Mouse (Mus musculus) liver, adult 2 months (tissue): ENCODE data around the gene Zfr2. TPM values are rescaled to one million over a fixed set of nuclear protein-coding genes. Genes with fewer than 3 reads are reported as not detected.

Experiments
- DNase-seq: peaks from one replicate; pipeline ENCODE4 v3.0.0-alpha.2; 2011; ENCODE audit warnings: low read depth, low spot score; ENCODE audit errors: extremely low read depth
- H3K27ac ChIP-seq: fragments of 200-500 bp; replicated peaks from 2 replicates; pipeline ENCODE4 v1.5.1; 2012; ENCODE audit warnings: low read depth, mild to moderate bottlenecking, control low read depth, inconsistent platforms, low read length; ENCODE audit not compliant: insufficient read depth
- H3K27me3 ChIP-seq: fragments of 200-500 bp; 2 replicates; pipeline ENCODE4 v1.6.1; 2012; ENCODE audit warnings: mild to moderate bottlenecking, moderate library complexity, low read length, inconsistent platforms; ENCODE audit not compliant: control insufficient read depth, insufficient read depth
- H3K36me3 ChIP-seq: fragments of 200-500 bp; 2 replicates; pipeline ENCODE4 v1.6.1; 2012; ENCODE audit warnings: low read length, inconsistent platforms; ENCODE audit not compliant: control insufficient read depth, insufficient read depth
- H3K4me1 ChIP-seq: fragments of 200-500 bp; 2 replicates; pipeline ENCODE4 v1.6.1; 2011; ENCODE audit warnings: low read length; ENCODE audit not compliant: control insufficient read depth, insufficient read depth
- H3K4me3 ChIP-seq: fragments of 200-500 bp; 2 replicates; pipeline ENCODE4 v1.5.1; 2011; ENCODE audit warnings: low read depth, mild to moderate bottlenecking, control low read depth, low read length, moderate library complexity; ENCODE audit not compliant: insufficient read depth
- H3K79me2 ChIP-seq: fragments of 200-500 bp; 2 replicates; pipeline ENCODE4 v1.6.1; 2012; ENCODE audit warnings: inconsistent platforms, mild to moderate bottlenecking, low read length, moderate library complexity; ENCODE audit not compliant: control insufficient read depth, insufficient read depth
- H3K9ac ChIP-seq: fragments of 200-500 bp; 2 replicates; pipeline ENCODE4 v1.6.1; 2012; ENCODE audit warnings: low read depth, mild to moderate bottlenecking, control low read depth, inconsistent platforms, low read length
- CTCF ChIP-seq: fragments of 200-500 bp; IDR thresholded peaks from 2 replicates; pipeline ENCODE4 v1.5.1; 2011; ENCODE audit warnings: low read depth, low read length, control low read depth
- POLR2A ChIP-seq: fragments of 200-500 bp; IDR thresholded peaks from 2 replicates; pipeline ENCODE4 v1.6.1; 2011; ENCODE audit warnings: low read length, control low read depth; ENCODE audit not compliant: insufficient read depth; ENCODE audit errors: extremely low read depth
- WGBS: fragments of 180-500 bp; shearing (Covaris S2); methylation state at CpG from one replicate; pipeline ENCODE4 v1.1.7; 2018; 5-methylcytosine and 5-hydroxymethylcytosine counted together
- polyA plus RNA-seq: library from polyadenylated mRNA; depleted of rRNA; stranded (reverse); fragments of >200 nt; gene quantifications from 2 replicates; pipeline ENCODE4 v1.2.3, GENCODE M21; 2012; rRNA removed
- total RNA-seq: library from RNA; depleted of rRNA; stranded (reverse); fragments of >200 nt; gene quantifications from 2 replicates; pipeline ENCODE4 v1.2.3, GENCODE M21; 2014; rRNA removed

Gene Zfr2
- 0.27 and 0.74 TPM in 2 replicates for total RNA-seq
- polyA plus RNA-seq = 0.15 and 1.6 TPM in 2 replicates

GRCm38 (mm10) chr10:81232580-81233225, at the start of gene Zfr2:
Zfr2 (plus strand) TSS chr10:81233155.
- H3K36me3 ChIP-seq = no peaks in the 10 kb centered on the region
- 5% methylated on average over 29 of the region's 29 CpGs for WGBS
- peak within 1 kb of the TSS; percentile 84 for H3K27ac ChIP-seq
- TF ChIP-seq CTCF = no peak
- peak; percentile 74 for TF ChIP-seq POLR2A
- peak; percentile 84 for DNase-seq
- H3K4me3 ChIP-seq = peak within 1 kb of the TSS; percentile 72
- H3K79me2 ChIP-seq = no peaks in the 10 kb centered on the region
- H3K9ac ChIP-seq = peak within 1 kb of the TSS; percentile 85
- H3K27me3 ChIP-seq = peaks cover 4% of the 10 kb centered on the region; the same call in 1 of the 2 replicates
- peaks cover 13% of the 10 kb centered on the region for H3K4me1 ChIP-seq

- Histone ChIP-seq H3K4me1 (peaks cover 9% of the 10 kb centered on the region), H3K79me2 (peaks cover 9% of the 10 kb centered on the region; the same call in 1 of the 2 replicates), H3K27ac (peak within 1 kb of the TSS; percentile 64), H3K27me3 (no peaks in the 10 kb centered on the region), H3K9ac (peak within 1 kb of the TSS; percentile 76), H3K36me3 (peaks cover 32% of the 10 kb centered on the region), H3K4me3 (peak within 1 kb of the TSS; percentile 66)
- WGBS = 82% methylated on average over 5 of the region's 5 CpGs
- no peak for TF ChIP-seq POLR2A
- no peak for TF ChIP-seq CTCF
- DNase-seq = no peak
These were observed 49.1 kb upstream of the Zfr2 start, which contains the start of gene 4930442H23Rik for GRCm38 (mm10) chr10:81183805-81184204. 4930442H23Rik (minus strand) TSS chr10:81183849.

GRCm38 (mm10) chr10:81184765-81185164, 48.2 kb upstream of the Zfr2 start:
- DNase-seq = no peak
- TF ChIP-seq POLR2A = no peak
- TF ChIP-seq CTCF = no peak

GRCm38 (mm10) chr10:81187161-81187560, 45.8 kb upstream of the Zfr2 start:
- 97% methylated on average over 9 of the region's 9 CpGs for WGBS
- H3K79me2 ChIP-seq = peaks cover 9% of the 10 kb centered on the region; the same call in 1 of the 2 replicates
- no peak overlapping the region for H3K27ac ChIP-seq
- peaks cover 2% of the 10 kb centered on the region; the same call in 1 of the 2 replicates for H3K36me3 ChIP-seq
- no peak overlapping the region for H3K9ac ChIP-seq
- DNase-seq = no peak
- H3K4me1 ChIP-seq = peaks cover 11% of the 10 kb centered on the region
- TF ChIP-seq POLR2A (no peak), CTCF (no peak)
- H3K27me3 ChIP-seq = no peaks in the 10 kb centered on the region
- H3K4me3 ChIP-seq = no peak overlapping the region

More at GRCm38 (mm10) chr10:81184765-81185164, 48.2 kb upstream of the Zfr2 start:
- no peaks in the 10 kb centered on the region for H3K27me3 ChIP-seq
- H3K36me3 ChIP-seq = peaks cover 22% of the 10 kb centered on the region
- no peak overlapping the region for H3K4me3 ChIP-seq
- 66% methylated on average over 4 of the region's 4 CpGs for WGBS
- H3K27ac ChIP-seq = no peak overlapping the region
- H3K79me2 ChIP-seq = peaks cover 9% of the 10 kb centered on the region; the same call in 1 of the 2 replicates
- H3K9ac ChIP-seq = no peak overlapping the region
- peaks cover 6% of the 10 kb centered on the region for H3K4me1 ChIP-seq

GRCm38 (mm10) chr10:81189821-81190220, 43.1 kb upstream of the Zfr2 start:
- Histone ChIP-seq H3K27me3 (no peaks in the 10 kb centered on the region), H3K4me3 (no peak overlapping the region), H3K27ac (no peak overlapping the region), H3K4me1 (peaks cover 6% of the 10 kb centered on the region), H3K36me3 (no peaks in the 10 kb centered on the region), H3K79me2 (no peaks in the 10 kb centered on the region; the same call in 1 of the 2 replicates), H3K9ac (no peak overlapping the region)
- TF ChIP-seq POLR2A (no peak), CTCF (no peak)
- WGBS = 93% methylated on average over 26 of the region's 26 CpGs
- no peak for DNase-seq
